Mouse (Mus musculus) forelimb bud, embryonic 11.5 days (tissue): ENCODE data around the gene Tubgcp2.

Experiments
- DNase-seq: peaks from one replicate; pipeline ENCODE4 v3.0.0-alpha.2; 2012; ENCODE audit warnings: low read depth, low spot score

Gene Tubgcp2

DNA sequence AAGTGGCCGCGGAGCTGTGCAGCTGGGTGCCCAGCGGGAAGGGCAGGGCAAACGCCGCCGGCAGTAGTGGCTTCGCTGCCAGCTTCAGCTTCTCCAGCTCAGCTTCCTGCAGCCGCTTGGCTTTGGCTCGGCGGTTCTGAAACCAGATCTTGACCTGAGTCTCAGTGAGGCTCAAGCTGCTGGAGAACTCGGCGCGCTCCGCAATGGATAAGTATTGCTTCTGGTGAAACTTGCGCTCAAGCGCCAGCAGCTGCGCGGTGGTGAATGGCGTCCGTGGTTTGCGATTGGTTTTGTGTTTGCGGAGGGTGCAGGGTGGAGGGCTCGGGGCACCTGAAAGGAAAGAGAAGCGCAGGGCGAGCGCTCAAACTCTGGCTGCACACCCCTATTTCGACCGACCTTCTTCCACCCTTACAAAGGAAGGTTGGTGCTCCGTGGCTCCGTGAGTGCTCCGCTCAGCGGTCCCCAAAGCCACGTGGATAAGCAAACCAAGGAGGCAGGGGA lies 11.4 kb upstream of the Tubgcp2 start:
- peak; percentile 34 for DNase-seq

DNA sequence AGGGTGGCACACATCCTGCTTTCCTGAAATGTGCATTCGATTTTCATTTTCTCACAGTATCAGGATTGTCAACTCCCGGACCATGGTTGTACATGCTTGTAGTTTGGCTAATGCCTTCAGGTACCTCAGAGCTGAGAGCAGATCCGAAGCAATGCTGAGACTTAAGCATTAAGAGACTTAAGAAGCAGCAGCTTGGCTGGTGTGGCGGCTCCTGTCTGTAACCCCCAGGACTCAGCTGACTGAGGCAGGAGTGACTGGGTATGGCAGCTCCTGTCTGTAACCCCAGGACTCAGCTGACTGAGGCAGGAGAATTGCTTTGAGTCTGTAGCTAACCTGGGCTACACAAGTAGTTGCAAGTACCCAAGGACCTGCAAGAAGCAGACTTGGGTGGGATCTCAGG lies 9.1 kb upstream of the Tubgcp2 start:
- DNase-seq: no peak

DNA sequence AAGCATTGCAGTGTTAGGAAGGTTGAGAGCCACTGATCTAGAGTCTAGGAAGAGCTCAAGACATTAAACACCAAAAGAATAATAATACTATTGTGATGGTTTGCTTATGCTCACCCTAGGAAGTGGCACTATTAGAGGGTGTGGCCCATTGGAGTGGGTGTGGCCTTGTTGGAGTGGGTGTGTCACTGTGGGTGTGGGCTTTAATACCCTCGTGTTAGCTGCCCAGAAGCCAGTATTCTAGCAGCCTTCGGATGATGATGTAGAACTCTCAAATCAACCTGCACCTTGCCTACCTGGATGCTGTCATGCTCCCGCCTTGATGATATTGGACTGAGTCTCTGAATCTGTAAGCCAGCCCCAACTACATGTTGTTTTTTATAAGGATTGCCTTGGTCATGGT lies 6.3 kb upstream of the Tubgcp2 start:
- no peak for DNase-seq

DNA sequence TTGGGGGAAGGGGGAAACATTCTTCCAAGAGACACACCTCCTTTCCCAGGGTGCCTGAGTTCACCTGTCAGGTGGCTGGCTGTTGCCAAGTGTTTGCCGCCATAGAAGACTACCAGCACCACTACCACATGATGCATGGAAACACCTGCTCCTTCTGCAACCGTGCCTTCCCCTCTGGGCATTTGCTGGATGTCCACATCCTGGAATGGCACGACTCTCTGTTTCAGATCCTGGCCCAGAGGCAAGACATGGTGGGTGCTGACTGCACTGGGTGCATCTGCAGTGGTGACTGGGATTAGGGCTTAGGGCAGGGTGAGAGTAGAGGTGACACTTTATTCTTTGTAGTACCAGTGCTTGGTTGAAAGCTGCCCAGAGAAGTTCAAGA lies 694 bp upstream of the Tubgcp2 start:
- DNase-seq: no peak

DNA sequence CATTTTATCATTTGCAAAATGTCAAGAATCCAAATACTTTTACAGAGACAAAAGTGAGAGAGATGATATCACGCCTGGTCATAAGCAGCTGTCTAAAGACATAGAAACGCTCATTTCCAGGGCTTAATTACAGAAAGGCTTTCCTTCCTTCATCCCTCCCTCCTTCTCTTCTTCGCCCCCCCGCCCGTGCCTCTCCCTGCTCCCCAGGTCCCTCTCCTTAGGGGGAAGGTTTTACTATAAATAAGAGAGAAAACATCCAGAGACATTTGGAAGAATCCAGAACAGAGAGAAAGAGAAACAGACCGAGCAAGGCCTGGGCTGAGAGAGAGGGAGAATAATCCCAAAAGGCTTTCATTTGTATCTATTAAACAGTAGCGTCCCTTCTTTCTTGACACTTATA lies 1.0 kb downstream of the Tubgcp2 start:
- no peak for DNase-seq

DNA sequence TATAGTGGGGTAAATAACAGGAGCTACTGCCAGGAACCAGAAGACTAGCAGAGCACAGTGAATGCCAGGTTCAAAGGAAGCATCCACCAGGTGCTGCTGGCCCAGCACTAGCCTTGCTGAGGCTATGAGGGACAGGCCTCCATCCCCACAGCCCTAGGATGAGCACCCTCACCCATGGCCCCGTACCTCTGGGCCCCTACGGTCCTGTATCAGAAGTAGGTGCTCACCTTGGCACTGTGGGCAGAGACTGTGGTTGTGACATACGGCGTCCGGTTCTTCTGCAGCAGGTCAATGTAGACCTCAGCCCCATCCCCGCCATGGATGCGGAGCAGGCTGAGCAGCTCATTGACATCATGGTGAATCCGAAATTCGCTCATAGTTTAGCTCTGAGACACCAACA lies 3.1 kb downstream of the Tubgcp2 start:
- DNase-seq: no peak

DNA sequence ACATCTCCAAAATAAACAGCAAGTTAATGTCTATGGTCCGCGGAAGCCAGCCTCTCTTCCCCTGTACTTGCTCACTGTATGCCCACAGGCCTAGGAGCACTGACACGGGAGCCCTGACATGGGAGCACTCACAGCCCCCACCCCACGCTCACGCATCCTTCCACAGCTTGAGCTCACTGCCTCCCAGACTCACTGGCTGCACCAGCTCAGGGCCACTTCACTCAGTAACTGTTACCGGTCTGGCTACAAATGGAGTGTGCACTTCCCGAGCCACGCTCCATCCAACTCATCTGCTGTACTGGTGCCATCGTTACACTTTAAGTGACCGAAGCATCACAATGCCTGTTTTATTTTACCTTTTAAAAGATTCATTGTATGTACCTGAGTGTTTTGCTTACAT lies 4.1 kb downstream of the Tubgcp2 start:
- no peak for DNase-seq

DNA sequence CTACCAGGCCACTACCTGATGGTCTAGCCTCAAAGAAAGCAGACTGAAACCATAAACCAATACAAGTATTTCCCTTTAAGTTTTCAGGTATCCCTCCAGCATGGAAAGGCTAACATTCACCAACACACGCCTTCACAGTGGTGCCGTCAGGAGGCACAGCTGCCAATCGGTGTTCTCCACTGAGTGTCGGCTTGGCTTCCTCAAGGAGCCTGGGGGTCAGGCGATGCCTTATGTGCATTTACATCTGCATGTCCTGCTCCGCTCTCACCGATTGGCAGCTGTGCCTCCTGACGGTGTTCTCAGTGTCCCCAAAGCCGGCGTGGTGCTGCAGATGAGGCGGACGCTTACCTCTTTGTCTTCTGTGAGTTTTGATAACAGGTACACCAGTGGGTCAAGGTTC lies 4.7 kb downstream of the Tubgcp2 start:
- DNase-seq: no peak

DNA sequence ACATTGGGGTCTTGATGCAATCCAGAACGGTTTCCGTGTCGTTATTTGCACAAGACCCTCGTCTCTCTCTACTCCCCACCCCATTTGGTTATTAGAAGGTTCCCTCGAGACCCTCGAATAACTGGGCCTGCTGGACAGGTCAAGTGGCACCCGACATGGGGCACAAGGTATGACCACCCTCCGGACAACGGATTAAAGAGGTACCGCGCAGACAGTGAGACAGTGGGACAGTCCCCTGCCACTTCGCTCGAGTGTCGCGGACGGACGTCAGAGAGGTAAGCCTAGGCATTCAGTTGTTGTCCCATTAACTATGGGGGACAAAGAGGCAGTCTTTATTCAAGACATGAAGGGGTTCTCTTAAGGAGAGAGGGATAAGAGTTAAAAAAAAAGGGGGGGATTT lies 25.1 kb downstream of the Tubgcp2 start:
- no peak for DNase-seq

DNA sequence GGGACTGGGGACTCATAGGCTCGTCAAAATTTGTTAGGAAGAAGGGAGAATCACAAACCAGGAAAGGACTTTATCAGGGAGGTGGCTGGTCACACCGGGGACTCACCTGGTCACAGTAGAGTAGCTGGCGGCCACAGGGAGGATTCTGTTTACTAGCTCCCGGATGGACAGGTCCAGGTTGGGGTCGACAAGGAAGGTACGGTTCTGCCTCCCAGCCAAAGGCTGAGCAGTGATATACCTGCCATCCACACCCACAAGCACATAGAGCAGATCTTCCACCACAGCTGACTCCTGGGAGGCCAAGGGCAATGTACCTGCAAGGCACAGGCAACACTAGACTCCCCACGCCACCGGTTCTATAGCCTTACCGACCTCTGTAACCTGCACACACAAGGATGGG lies 28.7 kb downstream of the Tubgcp2 start:
- no peak for DNase-seq

DNA sequence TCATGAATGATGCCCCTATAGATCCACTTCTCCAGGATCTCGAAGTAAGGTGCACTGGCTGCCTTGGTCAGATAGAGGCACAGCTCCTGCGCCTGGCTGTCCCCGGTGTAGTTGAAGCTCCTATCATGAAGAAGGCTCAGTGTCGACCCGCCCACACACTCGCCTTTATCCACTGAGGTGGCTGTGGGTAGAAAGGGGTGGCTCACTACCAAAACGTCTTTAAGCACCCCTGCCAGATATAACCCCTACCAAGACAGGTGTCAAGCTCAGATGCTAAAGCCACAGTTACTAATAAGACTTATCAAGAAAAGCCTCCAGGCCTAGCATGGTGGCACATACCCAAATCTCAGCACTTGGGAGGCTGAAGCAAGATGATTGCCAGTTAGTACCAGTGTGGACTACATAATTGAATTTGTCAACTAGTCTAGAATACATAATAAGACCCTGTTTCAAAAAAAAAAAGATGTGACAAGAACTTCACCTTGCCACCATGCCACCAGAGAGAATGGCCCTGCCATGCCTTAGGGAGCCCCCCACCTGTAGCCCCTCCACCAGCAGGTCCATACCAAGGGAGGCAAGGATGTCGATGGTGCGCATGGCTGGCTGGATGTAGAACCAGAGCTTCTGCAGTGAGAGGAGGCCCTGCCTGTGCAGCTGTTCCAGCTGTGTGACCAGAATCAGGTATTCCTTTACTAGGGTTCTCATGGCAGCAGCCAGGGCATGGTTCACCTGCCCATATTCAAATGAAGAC lies 29.4 kb downstream of the Tubgcp2 start:
- DNase-seq: no peak

DNA sequence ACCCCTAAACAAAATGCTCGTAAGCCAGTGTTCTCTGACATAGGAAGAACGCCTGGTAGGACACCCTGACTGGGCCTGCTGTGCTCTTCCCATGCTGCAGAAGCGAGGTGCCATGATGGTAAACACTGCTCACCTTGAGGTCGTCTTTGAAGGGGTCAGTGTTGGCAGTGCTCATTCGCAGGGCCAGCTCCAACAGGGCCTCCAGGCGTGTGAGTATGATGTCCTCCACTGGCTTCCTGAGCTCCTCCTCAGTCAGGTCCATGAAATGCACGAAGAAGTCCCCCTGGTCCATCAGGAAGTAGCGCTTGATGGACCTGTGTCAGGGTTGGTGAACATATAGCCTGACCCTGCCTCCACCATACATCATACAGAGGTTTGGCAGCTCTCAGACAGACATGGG lies 31.8 kb downstream of the Tubgcp2 start:
- DNase-seq: no peak

DNA sequence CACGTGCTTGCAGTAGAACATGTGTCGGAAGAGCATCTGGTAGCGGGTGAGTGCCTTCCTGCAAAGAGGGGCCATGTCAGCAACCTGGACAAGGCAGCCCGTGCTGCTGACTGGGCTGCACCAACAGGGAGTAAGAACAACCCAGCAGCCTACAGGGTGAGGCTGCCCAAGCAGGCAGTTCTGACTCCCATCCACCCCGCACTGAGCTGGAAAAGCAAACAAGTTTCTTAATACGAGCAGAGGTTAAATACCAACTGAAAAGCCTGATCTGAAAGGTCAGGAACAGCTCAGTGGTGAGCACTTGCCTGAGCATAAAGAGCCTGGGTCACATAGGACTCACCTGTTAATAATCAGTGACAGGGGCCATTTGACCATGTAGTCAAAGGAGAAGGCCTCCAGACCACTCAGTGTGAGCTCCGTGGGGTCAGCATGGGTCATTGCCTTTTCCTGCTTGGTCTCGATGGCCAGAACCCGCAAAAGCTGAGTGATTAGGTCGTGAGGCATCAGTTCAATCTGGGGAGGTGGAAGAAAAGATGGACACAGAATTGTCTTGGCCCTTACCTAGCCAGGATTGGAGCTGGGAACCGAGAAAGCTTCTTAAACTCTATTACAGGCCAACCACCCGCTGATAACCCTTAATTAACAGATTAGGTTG lies 35.3 kb downstream of the Tubgcp2 start:
- no peak for DNase-seq

DNA sequence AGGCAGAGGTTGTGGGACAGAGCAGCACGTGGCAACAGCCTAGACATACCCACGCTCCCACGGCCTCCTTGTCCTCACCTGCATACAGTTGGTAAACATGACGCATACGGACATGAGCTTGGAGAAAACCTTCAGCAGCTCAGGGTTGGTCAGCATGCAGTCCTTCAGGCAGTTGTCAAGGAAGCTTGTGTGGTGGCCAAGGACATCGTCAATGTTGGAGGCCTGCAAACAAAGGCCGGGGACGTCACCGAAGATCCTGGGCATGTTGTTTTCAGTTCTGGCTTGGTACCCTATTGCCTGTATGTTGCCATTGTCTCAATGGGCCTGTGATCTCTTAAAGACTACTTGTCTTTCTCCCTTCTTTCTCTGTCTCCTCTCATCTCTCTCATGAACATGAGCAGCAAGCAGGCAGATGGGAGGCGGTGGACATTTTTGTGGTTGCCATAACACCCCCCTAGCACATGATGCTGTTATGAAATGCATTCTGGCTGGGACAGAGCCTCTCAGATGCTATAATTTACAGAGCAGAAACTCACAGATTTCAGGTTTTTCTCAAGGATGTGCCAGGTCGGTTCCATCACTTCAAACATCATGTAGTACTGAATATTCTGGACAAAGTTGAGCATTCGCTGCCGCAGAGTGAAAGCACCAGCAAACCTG lies 37.6 kb downstream of the Tubgcp2 start:
- no peak for DNase-seq

DNA sequence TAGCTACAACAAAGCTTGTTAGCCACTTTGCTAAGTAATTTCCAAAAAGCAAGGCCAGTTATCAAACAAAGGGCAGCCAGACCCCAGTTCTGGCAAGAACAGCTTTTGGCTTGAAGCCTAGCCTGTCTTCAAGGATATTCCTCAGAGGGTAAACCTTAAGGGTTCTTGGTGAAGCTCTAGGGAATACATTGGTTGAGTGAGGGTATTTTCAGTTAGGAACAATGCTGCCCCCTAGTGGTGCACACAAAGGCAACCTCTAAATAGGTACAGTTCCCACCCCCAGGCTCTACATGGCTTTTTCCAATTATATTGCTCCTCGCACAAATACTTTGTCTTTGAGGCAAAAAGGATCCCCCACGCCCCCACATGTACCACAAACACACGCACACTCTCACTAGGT lies 41.8 kb downstream of the Tubgcp2 start:
- DNase-seq: peak; percentile 69

DNA sequence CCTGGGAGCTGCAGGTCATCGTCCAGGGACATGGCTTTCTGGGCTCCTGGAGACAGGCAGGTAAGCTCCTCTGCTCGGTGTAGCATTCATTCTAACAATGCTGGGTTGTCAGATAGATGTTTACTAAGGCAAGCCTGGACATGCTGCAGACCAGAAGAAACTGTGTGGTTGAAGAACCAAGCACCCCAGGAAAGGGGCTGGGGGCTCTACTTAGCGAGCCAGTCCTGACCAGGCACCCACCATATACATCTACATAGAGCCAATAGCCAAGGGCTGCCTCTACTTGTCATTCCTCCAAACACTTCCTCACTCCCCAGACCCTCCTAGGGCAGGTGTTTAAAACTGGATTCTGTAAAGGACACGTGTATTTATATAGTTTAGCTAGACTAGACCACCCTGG lies 42.3 kb downstream of the Tubgcp2 start:
- no peak for DNase-seq

DNA sequence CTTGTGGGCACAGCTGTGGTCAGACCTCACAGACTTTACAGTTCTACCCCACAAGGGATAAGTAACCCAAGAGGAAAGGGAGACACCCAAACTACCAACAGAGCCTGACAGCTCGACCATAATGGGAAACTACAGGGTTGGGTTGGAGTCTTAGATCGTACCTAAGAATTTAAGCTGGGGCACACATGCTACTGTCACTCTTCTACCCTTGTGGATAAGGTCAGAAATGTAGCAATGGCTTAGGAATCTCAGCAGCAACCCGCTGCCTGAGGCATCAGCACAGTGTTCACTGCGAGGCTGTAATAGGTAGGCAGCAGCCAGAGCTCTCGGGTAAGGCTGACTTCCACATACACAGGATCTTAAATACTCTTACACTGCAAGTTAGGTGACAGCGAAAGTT lies 42.9 kb downstream of the Tubgcp2 start:
- DNase-seq: no peak

DNA sequence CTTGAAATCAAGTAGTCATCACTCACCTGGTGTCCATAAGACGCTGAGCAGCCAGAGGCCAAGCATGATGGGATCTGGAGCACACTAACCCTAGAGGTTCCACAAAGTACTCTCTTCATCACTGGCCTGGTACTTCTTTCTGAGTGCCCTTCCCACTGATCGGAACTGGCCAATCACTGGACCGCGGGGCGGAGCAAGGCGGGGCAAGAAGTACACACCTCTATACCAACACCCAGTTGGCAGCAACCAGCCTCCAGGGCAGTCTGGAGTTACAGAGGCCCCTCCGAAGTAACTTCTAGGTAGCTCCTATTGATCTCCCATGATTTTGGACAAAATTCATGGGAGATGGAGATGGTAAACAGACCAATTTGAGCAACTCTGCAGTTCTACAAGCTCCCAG lies 44.1 kb downstream of the Tubgcp2 start, which contains the start of gene Adam8:
Gene Adam8, minus strand, starts transcription at position 157 of the 400 bp plus-strand sequence.
- no peak for DNase-seq

DNA sequence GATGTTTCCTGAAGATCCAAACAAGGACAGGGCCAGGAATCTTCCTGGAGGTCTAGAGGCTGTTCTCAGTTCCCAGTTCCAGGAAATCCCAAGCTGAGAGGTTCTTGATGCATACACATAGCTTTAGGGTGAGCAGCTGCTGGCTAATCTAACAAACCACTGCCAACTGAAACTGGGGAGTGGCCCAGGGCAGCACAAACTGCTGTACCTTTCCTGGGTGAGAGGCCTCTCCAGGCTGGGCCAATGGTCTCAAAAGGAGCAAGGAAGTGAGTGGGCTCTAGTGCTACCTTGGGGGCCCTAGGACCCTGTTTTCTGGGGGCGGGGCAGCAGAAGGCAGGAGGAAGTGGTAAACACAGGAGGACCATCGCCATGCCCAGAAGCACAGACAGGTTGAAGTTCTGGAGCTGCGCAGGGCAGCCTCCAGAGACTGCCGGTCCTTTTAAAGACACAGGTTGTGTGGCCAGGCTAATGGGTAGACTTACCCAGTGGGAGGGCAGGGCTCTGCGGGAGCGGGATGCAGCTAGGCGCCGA lies 45.5 kb downstream of the Tubgcp2 start:
- DNase-seq: no peak

DNA sequence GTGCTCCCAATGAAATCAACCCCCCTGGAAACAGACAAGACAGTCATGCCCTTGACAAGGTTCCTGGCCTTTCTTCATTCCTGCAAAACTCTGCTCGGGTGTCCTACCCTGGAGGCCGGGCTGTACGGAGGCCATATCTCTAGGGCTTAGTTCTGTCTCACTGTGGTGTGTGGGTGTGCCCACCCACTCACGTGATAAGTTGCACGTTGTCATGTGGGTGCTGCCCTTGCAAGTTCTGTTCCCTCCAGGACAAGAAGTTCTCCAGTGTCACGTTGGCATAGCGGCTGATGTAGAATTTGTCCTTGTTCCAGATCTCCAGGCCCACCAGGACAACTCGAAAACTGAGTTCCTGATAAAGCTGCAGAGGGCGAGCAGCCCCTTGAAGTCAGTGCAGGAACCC lies 48.2 kb downstream of the Tubgcp2 start:
- no peak for DNase-seq

DNA sequence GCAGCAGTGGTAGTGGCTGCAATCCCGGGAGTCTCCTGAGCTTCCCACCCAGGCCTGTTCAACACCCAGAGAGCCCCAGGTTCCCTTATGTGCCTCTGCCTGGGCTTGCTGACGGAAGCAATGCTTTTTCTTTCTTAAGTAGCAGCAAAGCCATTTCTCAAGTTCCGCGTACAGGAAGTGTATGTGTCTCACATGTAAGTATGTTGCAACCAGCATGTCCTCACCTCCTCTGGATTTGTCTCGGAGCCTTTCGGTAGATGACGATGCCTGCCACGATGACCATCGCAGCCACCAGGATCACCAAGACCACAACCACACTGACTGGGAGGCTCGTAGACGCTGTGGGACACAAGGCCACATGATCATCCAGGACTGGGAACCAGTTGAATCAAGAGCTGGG lies 52.0 kb downstream of the Tubgcp2 start:
- no peak for DNase-seq

DNA sequence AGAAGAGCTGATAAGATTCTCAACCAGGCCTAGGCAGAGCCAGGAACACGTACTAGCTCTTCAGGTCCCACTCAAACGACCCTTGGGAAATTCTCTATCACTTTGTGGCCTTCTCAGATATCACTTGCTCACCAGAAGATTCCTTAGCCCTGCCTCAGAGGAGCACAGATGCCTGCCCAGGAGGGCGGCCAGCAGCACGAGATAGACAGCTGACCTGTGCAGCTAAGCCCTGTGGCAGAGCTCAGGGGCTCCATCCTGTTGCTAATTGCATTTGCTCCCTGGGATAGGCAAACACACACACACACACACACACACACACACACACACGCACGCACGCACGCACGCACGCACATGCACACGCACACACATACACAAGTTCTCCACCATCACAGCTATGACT lies 54.4 kb downstream of the Tubgcp2 start:
- no peak for DNase-seq

DNA sequence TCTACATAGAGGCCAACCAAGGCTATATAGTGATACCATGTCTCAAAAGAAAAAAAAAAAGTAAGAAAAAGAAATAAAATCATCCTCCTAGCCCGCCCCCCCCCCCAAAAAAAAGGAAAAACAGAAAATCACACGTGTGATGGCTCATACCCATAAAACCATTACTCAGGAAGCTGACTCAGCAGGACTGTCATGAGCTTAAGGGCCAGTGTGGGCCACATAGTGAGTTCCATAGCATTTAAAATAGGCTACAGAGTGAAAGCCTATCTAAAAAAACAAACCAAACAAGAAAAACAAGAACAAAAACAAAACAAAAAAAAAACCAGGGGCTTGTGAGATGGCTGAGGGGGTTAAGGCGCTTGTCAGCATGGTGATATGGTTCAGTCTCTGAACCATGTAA lies 55.7 kb downstream of the Tubgcp2 start:
- DNase-seq: no peak
